Comparison of ENCODE assay signal across 21 mouse cellular contexts in genomic region chr4:53590691-53591447, GRCm38 (mm10). TPM values are rescaled to one million over a fixed set of nuclear protein-coding genes. Genes with fewer than 3 reads are reported as not detected.
A peak's percentile ranks its signal among the peaks of the same experiment; 100 is the strongest.
DNase-seq lines count a peak whose midpoint lies in the region; ATAC-seq and TF ChIP-seq lines count a peak whose summit lies in the region.
"Had no signal": no experiment of that assay in that cellular context is flagged by ENCODE, and none has a peak within 500 bp of the region (broad histone marks: within the 10 kb centered on the region; RNA-seq: fewer than 3 reads in every experiment).

No protein-coding gene starts in this region.

- DNase-seq in kidney, postnatal 0 days (ENCODE audit: low spot score) = no peak
- DNase-seq in kidney, adult 8-10 months = no peak
- DNase-seq in stomach, postnatal 0 days (ENCODE audit: low spot score) = no peak
- DNase-seq: adrenal gland, adult 2 months; B cell, adult 2 months; cerebellum, adult 2 months; gastrocnemius, postnatal 25 days; lung, postnatal 36 days; midbrain, embryonic 14.5 days had no signal

- H3K4me1 ChIP-seq in heart, embryonic 13.5 days = peaks cover 21% of the 10 kb centered on the region
- H3K4me1 ChIP-seq in heart, embryonic 12.5 days (replicated peaks) = peaks cover 11% of the 10 kb centered on the region
- no peaks in the 10 kb centered on the region for H3K4me1 ChIP-seq in kidney, postnatal 0 days (replicated peaks; ENCODE audit: insufficient read depth, low read length)
- peaks cover 16% of the 10 kb centered on the region; the same call in 1 of the 2 replicates for H3K4me1 ChIP-seq in brown adipose tissue, adult 24 weeks (ENCODE audit: control insufficient read depth, insufficient read depth, insufficient read length, low read length)
- no peaks in the 10 kb centered on the region for H3K4me1 ChIP-seq in stomach, postnatal 0 days (replicated peaks; ENCODE audit: control insufficient read depth, insufficient read depth)
- H3K4me1 ChIP-seq: forebrain, embryonic 13.5 days; limb, embryonic 12.5 days; liver, embryonic 12.5 days had no signal

- no peaks in the 10 kb centered on the region for H3K36me3 ChIP-seq in heart, embryonic 13.5 days
- no peaks in the 10 kb centered on the region for H3K36me3 ChIP-seq in heart, embryonic 12.5 days
- H3K36me3 ChIP-seq in kidney, postnatal 0 days (ENCODE audit: insufficient read depth, low read length) = no peaks in the 10 kb centered on the region
- no peaks in the 10 kb centered on the region for H3K36me3 ChIP-seq in stomach, postnatal 0 days (ENCODE audit: control insufficient read depth, insufficient read depth, low read length)
- H3K36me3 ChIP-seq: limb, embryonic 12.5 days; liver, embryonic 12.5 days had no signal

- H3K4me2 ChIP-seq in heart, embryonic 13.5 days = no peak overlapping the region
- H3K4me2 ChIP-seq in heart, embryonic 12.5 days = no peak overlapping the region
- H3K4me2 ChIP-seq in kidney, postnatal 0 days (ENCODE audit: low read length) = no peak overlapping the region
- H3K4me2 ChIP-seq in stomach, postnatal 0 days (replicated peaks; ENCODE audit: low read depth) = no peak overlapping the region
- H3K4me2 ChIP-seq: forebrain, embryonic 13.5 days; limb, embryonic 12.5 days; liver, embryonic 12.5 days had no signal

- H3K27ac ChIP-seq in heart, embryonic 13.5 days (replicated peaks) = peak overlapping the region; percentile 79; the same call in 1 of the 2 replicates
- no peak overlapping the region for H3K27ac ChIP-seq in heart, embryonic 12.5 days (ENCODE audit: poor library complexity, severe bottlenecking)
- no peak overlapping the region for H3K27ac ChIP-seq in kidney, postnatal 0 days
- peak overlapping the region; percentile 55; the same call in 1 of the 2 replicates for H3K27ac ChIP-seq in brown adipose tissue, adult 24 weeks (replicated peaks; ENCODE audit: low read depth, low read length)
- H3K27ac ChIP-seq in stomach, postnatal 0 days (replicated peaks) = no peak overlapping the region
- H3K27ac ChIP-seq: forebrain, embryonic 13.5 days; hindbrain, postnatal 0 days; left cerebral cortex, adult 2 months; limb, embryonic 12.5 days; liver, embryonic 12.5 days had no signal

- WGBS in heart, embryonic 13.5 days = 75% methylated on average over 7 of the region's 7 CpGs
- 73% methylated on average over 7 of the region's 7 CpGs for WGBS in heart, embryonic 12.5 days
- 78% methylated on average over 7 of the region's 7 CpGs for WGBS in kidney, postnatal 0 days
- 74% methylated on average over 7 of the region's 7 CpGs for WGBS in stomach, postnatal 0 days

- no peaks in the 10 kb centered on the region for H3K27me3 ChIP-seq in heart, embryonic 13.5 days (replicated peaks)
- H3K27me3 ChIP-seq in heart, embryonic 12.5 days (replicated peaks) = no peaks in the 10 kb centered on the region
- H3K27me3 ChIP-seq in kidney, postnatal 0 days (ENCODE audit: insufficient read depth, low read length) = no peaks in the 10 kb centered on the region
- no peaks in the 10 kb centered on the region for H3K27me3 ChIP-seq in stomach, postnatal 0 days (ENCODE audit: control insufficient read depth, insufficient read depth, low read length)
- H3K27me3 ChIP-seq: forebrain, embryonic 13.5 days; limb, embryonic 12.5 days; liver, embryonic 12.5 days; megakaryocyte, embryonic 14.5 days had no signal

- no peak for TF ChIP-seq EP300 in stomach, postnatal 0 days (optimal IDR thresholded peaks at IDR 0.05)

- H3K9ac ChIP-seq in heart, embryonic 13.5 days = no peak overlapping the region
- no peak overlapping the region for H3K9ac ChIP-seq in heart, embryonic 12.5 days
- no peak overlapping the region for H3K9ac ChIP-seq in kidney, postnatal 0 days (ENCODE audit: low read depth, low read length)
- no peak overlapping the region for H3K9ac ChIP-seq in stomach, postnatal 0 days (ENCODE audit: low read length)
- H3K9ac ChIP-seq: forebrain, embryonic 13.5 days; limb, embryonic 12.5 days; liver, embryonic 12.5 days; liver, postnatal 0 days had no signal

- ATAC-seq in heart, embryonic 13.5 days (ENCODE audit: extremely low read depth, insufficient number of reproducible peaks, low FRiP score, low TSS enrichment) = no peak
- ATAC-seq in heart, embryonic 12.5 days (ENCODE audit: insufficient number of reproducible peaks, low FRiP score) = no peak
- ATAC-seq in kidney, postnatal 0 days (replicated peaks; ENCODE audit: low FRiP score, low read depth) = peak; percentile 30; the same call in 1 of the 2 replicates
- ATAC-seq in stomach, postnatal 0 days (ENCODE audit: low FRiP score, low TSS enrichment) = peak; percentile 53
- ATAC-seq: activated CD4-positive, CD25-positive, alpha-beta regulatory T cell, adult 4 months; forebrain, embryonic 13.5 days; intestine, postnatal 0 days; liver, embryonic 12.5 days; liver, postnatal 0 days had no signal

- H3K4me3 ChIP-seq in heart, embryonic 13.5 days = no peak overlapping the region
- H3K4me3 ChIP-seq in heart, embryonic 12.5 days = no peak overlapping the region
- H3K4me3 ChIP-seq in kidney, postnatal 0 days (replicated peaks; ENCODE audit: low read depth, low read length) = no peak overlapping the region
- H3K4me3 ChIP-seq in brown adipose tissue, adult 24 weeks (ENCODE audit: insufficient read depth, low read depth, low read length) = no peak overlapping the region
- H3K4me3 ChIP-seq in stomach, postnatal 0 days (ENCODE audit: low read depth, low read length) = no peak overlapping the region
- H3K4me3 ChIP-seq: forebrain, embryonic 13.5 days; left cerebral cortex, adult 2 months; limb, embryonic 12.5 days; liver, embryonic 12.5 days; megakaryocyte, embryonic 14.5 days had no signal

- TF ChIP-seq CTCF in kidney, postnatal 0 days (IDR thresholded peaks at IDR 0.05; ENCODE audit: low read depth) = no peak
- TF ChIP-seq CTCF in stomach, postnatal 0 days (IDR thresholded peaks at IDR 0.05; ENCODE audit: low read depth) = no peak

- no peaks in the 10 kb centered on the region for H3K9me3 ChIP-seq in heart, embryonic 13.5 days
- no peaks in the 10 kb centered on the region for H3K9me3 ChIP-seq in heart, embryonic 12.5 days (replicated peaks)
- H3K9me3 ChIP-seq in kidney, postnatal 0 days (replicated peaks; ENCODE audit: low read length) = no peaks in the 10 kb centered on the region
- H3K9me3 ChIP-seq in stomach, postnatal 0 days (ENCODE audit: control insufficient read depth, low read length) = no peaks in the 10 kb centered on the region
- H3K9me3 ChIP-seq: forebrain, embryonic 13.5 days; limb, embryonic 12.5 days; liver, embryonic 12.5 days had no signal

RNA-seq across cellular contexts. Expression of gene Fsd1l, which starts 40.4 kb away (rescaled TPM):
- 7.9 and 9.8 TPM in 2 replicates for polyA plus RNA-seq in heart, embryonic 13.5 days (2015; fragmentation: Nextera tagmentation; extraction: Ambion mirVana)
- polyA plus RNA-seq in heart, embryonic 12.5 days (2016; fragmentation: Nextera tagmentation; extraction: Ambion mirVana) = 10.6 and 11.1 TPM in 2 replicates
- polyA plus RNA-seq in kidney, postnatal 0 days (2015; fragmentation: Nextera tagmentation; extraction: Ambion mirVana) = 5.0 and 6.2 TPM in 2 replicates
- 2.5 and 3.8 TPM in 2 replicates for polyA plus RNA-seq in brown adipose tissue, adult 24 weeks (2012; ENCODE audit: insufficient read depth, insufficient read length, missing spikeins)
- polyA plus RNA-seq in stomach, postnatal 0 days (2015; fragmentation: Nextera tagmentation; extraction: Ambion mirVana) = 3.4 and 3.5 TPM in 2 replicates

Comparison
In these comparisons a context has a peak if more than half of its experiments do, and no peak if none do; other contexts are left out.
1. H3K27ac ChIP-seq: peak in heart, embryonic 13.5 days (single experiment) and brown adipose tissue, adult 24 weeks (single experiment); none in heart, embryonic 12.5 days (single experiment), kidney, postnatal 0 days (single experiment) and stomach, postnatal 0 days (single experiment).
2. ATAC-seq: peak in kidney, postnatal 0 days (single experiment) and stomach, postnatal 0 days (single experiment); none in heart, embryonic 13.5 days (single experiment) and heart, embryonic 12.5 days (single experiment).